Mouse (Mus musculus) ovary, adult 18-20 months (tissue): Measurements from ENCODE around the gene Car9.
"Not testable (repeated sequence)": the region's sequence is repeated elsewhere in the genome, so short reads cannot be mapped to it uniquely, and the experiment has no call there.

Experiments used
- DNase-seq: peaks from one replicate; pipeline ENCODE4 v3.0.0; 2022; ENCODE audit warnings: low spot score, mixed read lengths

Car9 gene

DNA sequence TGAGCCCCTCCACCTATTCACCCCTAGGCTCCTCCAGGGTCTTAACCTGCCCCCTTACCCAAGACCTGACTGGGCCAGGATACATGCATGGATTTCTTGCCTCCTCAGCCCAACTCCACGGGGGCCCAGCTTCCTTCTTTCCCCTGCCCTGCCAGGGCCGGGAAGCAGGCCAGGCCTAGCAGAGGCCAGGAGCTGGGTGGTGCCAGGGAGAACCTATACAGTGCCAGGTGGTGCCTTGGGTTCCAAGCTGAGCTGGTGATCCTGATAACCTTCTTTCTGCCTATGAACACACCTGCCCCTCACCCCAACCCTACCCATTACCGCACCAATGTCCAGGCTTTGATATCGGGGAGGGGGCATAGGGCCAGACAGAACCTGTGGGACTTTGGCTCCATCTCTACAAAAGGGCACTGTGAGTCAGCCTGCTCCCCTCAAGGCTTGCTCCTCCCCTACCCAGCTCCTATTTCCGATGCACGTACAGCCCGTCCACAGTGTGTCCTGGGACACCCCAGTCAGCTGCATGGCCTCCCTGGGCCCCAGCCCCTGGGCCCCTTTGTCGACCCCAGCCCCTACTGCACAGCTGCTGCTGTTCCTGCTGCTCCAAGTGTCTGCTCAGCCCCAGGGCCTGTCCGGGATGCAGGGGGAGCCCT is at the start of gene Car9:
Car9 (plus strand) TSS at position 431 of the 650 bp plus-strand sequence.
- DNase-seq = no peak

- no peak for DNase-seq
Observed at GRCm38 (mm10) chr4:43457124-43457523, 49.6 kb upstream of the Car9 start.

GRCm38 (mm10) chr4:43463102-43463501 is 43.7 kb upstream of the Car9 start:
- DNase-seq = no peak

- DNase-seq = no peak
Observed at GRCm38 (mm10) chr4:43465935-43466334, 40.8 kb upstream of the Car9 start.

DNA sequence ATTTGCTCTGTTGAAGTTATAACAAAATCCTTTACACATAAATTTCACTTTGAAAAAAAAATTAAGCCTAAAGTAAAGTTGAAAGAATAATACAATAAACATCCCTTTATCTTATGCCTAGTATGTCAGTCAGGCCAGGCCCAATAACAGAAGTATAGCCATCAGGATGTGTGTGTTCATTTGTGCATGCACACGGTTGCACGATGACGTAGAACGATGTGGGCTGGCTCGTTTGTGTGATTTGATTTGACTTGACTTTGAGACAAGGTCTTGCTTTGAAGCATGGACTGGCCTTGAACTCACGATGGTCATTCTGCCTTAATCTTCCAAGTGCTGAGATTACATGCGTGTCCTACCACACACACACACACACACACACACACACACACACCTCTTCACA is 39.9 kb upstream of the Car9 start:
- DNase-seq = no peak

DNA sequence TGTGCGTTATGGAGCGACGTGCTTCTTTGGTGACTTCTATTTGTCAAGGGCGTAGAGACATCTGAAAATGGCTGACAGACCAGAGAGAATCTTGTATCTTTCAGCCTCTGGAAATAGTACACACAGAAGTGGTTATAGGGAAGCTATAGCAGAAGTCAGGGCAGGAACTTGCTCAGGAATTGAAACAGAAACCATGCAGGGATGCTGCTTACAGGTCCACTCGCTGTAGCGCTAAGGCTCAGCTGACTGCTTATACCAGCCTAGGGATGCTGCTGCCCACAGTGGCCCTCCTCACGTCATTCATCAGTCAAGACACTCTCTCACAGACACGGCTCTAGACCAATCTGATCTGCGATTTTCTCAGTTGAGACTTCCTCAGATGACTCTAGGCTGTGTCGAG is 36.5 kb upstream of the Car9 start:
- no peak for DNase-seq

DNA sequence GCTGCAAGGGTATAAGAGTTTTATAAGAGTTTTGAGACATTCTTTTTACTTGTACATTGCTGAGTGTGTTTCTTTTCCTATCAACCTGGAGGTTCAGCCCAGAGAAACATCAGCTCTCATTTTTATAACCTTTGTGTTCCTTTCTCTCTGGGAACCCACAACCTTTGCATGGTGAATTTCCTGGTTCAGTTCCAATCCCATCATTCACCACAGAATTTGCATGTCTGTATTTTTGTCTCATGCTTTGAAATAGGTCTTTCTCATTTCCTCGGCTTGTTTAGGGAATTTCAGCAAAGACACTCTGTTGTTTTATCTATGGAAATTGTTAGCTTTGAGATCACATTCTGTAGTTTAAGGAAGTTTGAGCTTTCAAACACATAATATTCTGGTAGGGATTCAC is 33.1 kb upstream of the Car9 start:
- DNase-seq = no peak

GRCm38 (mm10) chr4:43476604-43477003 is 30.2 kb upstream of the Car9 start:
- no peak for DNase-seq

GRCm38 (mm10) chr4:43477857-43478533 is 28.8 kb upstream of the Car9 start:
- peak; percentile 82 for DNase-seq

- no peak for DNase-seq
Observed at GRCm38 (mm10) chr4:43478534-43478858, 28.3 kb upstream of the Car9 start.

GRCm38 (mm10) chr4:43478906-43479832 is 27.6 kb upstream of the Car9 start:
- DNase-seq = no peak

DNA sequence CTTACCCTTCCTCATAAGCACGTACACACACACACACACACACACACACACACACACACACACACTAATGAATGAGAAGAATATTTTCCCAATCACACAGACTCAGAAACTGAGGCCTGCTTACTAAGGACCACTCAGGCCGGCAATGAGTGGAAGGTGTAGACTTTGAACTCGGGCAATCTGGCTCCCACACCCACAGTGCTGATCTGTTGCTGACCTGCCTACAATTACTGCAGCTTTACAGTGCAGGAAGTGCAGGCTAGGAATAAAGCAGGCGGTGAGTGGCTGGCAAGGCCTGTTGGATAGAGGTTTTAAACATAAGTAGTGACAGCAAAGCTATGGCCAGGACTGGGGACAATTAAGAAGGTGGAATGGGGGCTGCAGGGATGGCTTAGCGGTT is 25.8 kb upstream of the Car9 start:
- no peak for DNase-seq

DNA sequence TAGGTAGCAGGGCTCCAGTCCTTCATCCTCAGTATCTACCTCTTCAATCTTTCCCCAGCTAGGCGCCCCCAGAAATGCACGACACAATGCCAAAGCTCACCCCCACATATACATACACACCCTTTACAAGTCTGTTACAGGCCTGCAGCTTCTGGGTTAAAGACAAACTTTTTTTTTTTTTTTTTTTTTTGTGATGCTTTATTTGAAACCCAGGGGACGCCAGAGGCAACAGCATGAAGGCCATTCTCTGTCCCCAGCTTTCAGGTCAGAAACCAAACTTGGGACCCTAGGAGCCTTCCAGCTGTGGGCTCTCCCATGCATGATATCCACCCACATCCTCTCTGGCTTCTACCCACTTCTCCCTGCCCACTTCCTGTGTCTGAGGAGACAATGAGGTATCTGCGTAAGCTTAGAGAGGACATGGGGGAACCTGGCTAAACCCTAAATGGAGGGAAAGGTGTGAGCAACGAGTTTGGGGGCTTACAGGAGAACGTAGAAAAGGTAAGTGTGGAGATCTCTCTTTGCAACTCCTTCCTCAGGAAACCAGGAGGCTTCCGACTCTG is 24.8 kb upstream of the Car9 start:
- DNase-seq = no peak

- DNase-seq = peak; percentile 25
Observed at GRCm38 (mm10) chr4:43482591-43482990, 24.2 kb upstream of the Car9 start.

- no peak for DNase-seq
Observed at GRCm38 (mm10) chr4:43483535-43484091, 23.2 kb upstream of the Car9 start, which contains the start of gene Sit1. Gene Sit1 (minus strand): TSS chr4:43483734.

GRCm38 (mm10) chr4:43485666-43486065 is 21.1 kb upstream of the Car9 start:
- DNase-seq = not testable (repeated sequence)

- no peak for DNase-seq
Observed at GRCm38 (mm10) chr4:43489611-43490010, 17.2 kb upstream of the Car9 start.

- DNase-seq = no peak
Observed at GRCm38 (mm10) chr4:43490801-43491200, 16.0 kb upstream of the Car9 start.

- no peak for DNase-seq
Observed at GRCm38 (mm10) chr4:43492101-43492820, 14.5 kb upstream of the Car9 start.

- peak; percentile 95 for DNase-seq
Observed at GRCm38 (mm10) chr4:43492821-43493185, 14.0 kb upstream of the Car9 start, which contains the start of gene Ccdc107. Gene Ccdc107 (plus strand): TSS chr4:43492900.

- peak; percentile 90 for DNase-seq
Observed at GRCm38 (mm10) chr4:43493186-43493845, 13.4 kb upstream of the Car9 start.
